In the genomic region with DNA sequence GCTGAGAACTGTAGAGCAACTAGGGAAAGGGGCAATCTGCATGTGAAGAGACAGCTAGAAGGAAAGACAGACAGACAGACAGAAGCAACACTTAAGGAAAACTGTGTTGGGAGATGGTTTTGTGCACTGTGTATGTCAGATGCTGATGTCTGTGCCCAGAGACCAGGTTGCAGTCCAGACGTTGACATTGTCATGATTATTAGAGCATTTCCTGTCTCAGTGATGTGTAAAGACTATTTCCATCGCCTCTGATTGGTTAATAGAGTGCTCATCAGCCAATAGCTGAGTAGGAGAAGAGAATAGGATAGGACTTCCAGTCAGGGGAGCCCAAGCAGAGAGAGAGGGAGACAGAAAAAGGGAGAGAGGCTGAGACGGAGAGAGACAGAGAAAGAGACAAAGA, we compare ENCODE assay signal across 19 mouse cellular contexts. TPM values are rescaled to one million over a fixed set of nuclear protein-coding genes. Genes with fewer than 3 reads are reported as not detected.
"Had no signal": no experiment of that assay in that cellular context is flagged by ENCODE, and none has a peak within 500 bp of the region (broad histone marks: within the 10 kb centered on the region; RNA-seq: fewer than 3 reads in every experiment).

No protein-coding gene starts in this region.

- H3K27me3 ChIP-seq: neural tube, embryonic 15.5 days; stomach, embryonic 15.5 days had no signal

- H3K9ac ChIP-seq: neural tube, embryonic 15.5 days; stomach, embryonic 15.5 days had no signal

- H3K9me3 ChIP-seq: neural tube, embryonic 15.5 days; stomach, embryonic 15.5 days had no signal

- H3K36me3 ChIP-seq: neural tube, embryonic 15.5 days; stomach, embryonic 15.5 days had no signal

- H3K4me3 ChIP-seq: neural tube, embryonic 15.5 days; stomach, embryonic 15.5 days had no signal

- H3K4me2 ChIP-seq: neural tube, embryonic 15.5 days; stomach, embryonic 15.5 days had no signal

- H3K27ac ChIP-seq: neural tube, embryonic 15.5 days; stomach, embryonic 15.5 days; stomach, postnatal 0 days had no signal

- DNase-seq: retina, postnatal 1 day; right cerebral cortex, adult 18-20 months; right cerebral cortex, postnatal 14 days; right cerebral cortex, postnatal 25 days; right cerebral cortex, postnatal 4 days; spleen, adult 18-20 months; thymus, adult 18-20 months; thymus, adult 2 months; thymus, postnatal 14 days; thymus, postnatal 25 days; thymus, postnatal 36 days; thymus, postnatal 4 days had no signal

RNA-seq across cellular contexts. Expression of gene Spp2, which starts 25.8 kb away (rescaled TPM):
- total RNA-seq: neutrophil, adult 5-6 weeks had no signal
- polyA plus RNA-seq: neural tube, embryonic 15.5 days; small intestine, adult 2 months; testis, adult 2 months; urinary bladder, adult 2 months had no signal
